9 mouse cellular contexts compared by ENCODE assay signal in genomic region chr5:107124531-107124930, GRCm38 (mm10).
DNase-seq lines count a peak whose midpoint lies in the region; ATAC-seq and TF ChIP-seq lines count a peak whose summit lies in the region.
"Had no signal": no experiment of that assay in that cellular context is flagged by ENCODE, and none has a peak within 500 bp of the region (broad histone marks: within the 10 kb centered on the region; RNA-seq: fewer than 3 reads in every experiment).

No protein-coding gene starts in this region.

- no peaks in the 10 kb centered on the region for H3K27me3 ChIP-seq in kidney, adult 2 months (replicated peaks; ENCODE audit: control insufficient read depth, insufficient read depth, low read length)
- no peaks in the 10 kb centered on the region for H3K27me3 ChIP-seq in limb, embryonic 13.5 days

- no peak overlapping the region for H3K4me2 ChIP-seq in limb, embryonic 13.5 days (replicated peaks)
- H3K4me2 ChIP-seq: forebrain, embryonic 13.5 days had no signal

- peak; percentile 55 for DNase-seq in kidney, adult 2 months
- no peak for DNase-seq in kidney, postnatal 25 days
- DNase-seq in 3T3-L1 (ENCODE audit: low read depth, low spot score) (peak; percentile 99), adipocyte (ENCODE audit: low spot score) (peak; percentile 84)
- DNase-seq in thymus, postnatal 0 days (ENCODE audit: low spot score) = no peak
- DNase-seq in urinary bladder, adult 18-20 months (ENCODE audit: low spot score in 2 of 2) = no peak
- DNase-seq: right cerebral cortex, postnatal 4 days had no signal

- no peaks in the 10 kb centered on the region for H3K9me3 ChIP-seq in limb, embryonic 13.5 days
- H3K9me3 ChIP-seq: forebrain, embryonic 13.5 days had no signal

- TF ChIP-seq CTCF in kidney, adult 2 months (conservative IDR thresholded peaks at IDR 0.05; ENCODE audit: insufficient read depth, insufficient read length, low read depth, low read length) = no peak

- 86% methylated on average over 7 of the region's 7 CpGs for WGBS in kidney, adult 2 months
- WGBS in limb, embryonic 13.5 days = 49% methylated on average over 7 of the region's 7 CpGs

- H3K4me3 ChIP-seq in kidney, adult 2 months (ENCODE audit: insufficient read depth, low read depth, low read length) = no peak overlapping the region
- H3K4me3 ChIP-seq in limb, embryonic 13.5 days = no peak overlapping the region
- H3K4me3 ChIP-seq: forebrain, embryonic 13.5 days had no signal

- TF ChIP-seq POLR2A in kidney, adult 2 months (IDR thresholded peaks at IDR 0.05; ENCODE audit: low read depth, low read length) = no peak

- H3K9ac ChIP-seq in limb, embryonic 13.5 days = no peak overlapping the region; the same call in 1 of the 2 replicates
- H3K9ac ChIP-seq: forebrain, embryonic 13.5 days had no signal

- no peak for ATAC-seq in limb, embryonic 13.5 days (ENCODE audit: low FRiP score, low read depth)
- ATAC-seq: forebrain, embryonic 13.5 days had no signal

- peaks cover 4% of the 10 kb centered on the region for H3K4me1 ChIP-seq in kidney, adult 2 months (ENCODE audit: control insufficient read depth, insufficient read depth, low read length)
- H3K4me1 ChIP-seq in limb, embryonic 13.5 days = peaks cover 71% of the 10 kb centered on the region
- H3K4me1 ChIP-seq: forebrain, embryonic 13.5 days had no signal

- H3K36me3 ChIP-seq in kidney, adult 2 months (ENCODE audit: control insufficient read depth, insufficient read depth, low read length) = no peaks in the 10 kb centered on the region
- peaks cover 10% of the 10 kb centered on the region for H3K36me3 ChIP-seq in limb, embryonic 13.5 days

- H3K27ac ChIP-seq in kidney, adult 2 months (ENCODE audit: insufficient read depth, low read depth, low read length) = no peak overlapping the region
- peak overlapping the region; percentile 48; the same call in 1 of the 2 replicates for H3K27ac ChIP-seq in limb, embryonic 13.5 days
- H3K27ac ChIP-seq: forebrain, embryonic 13.5 days had no signal

Comparison
In these comparisons a context has a peak if more than half of its experiments do, and no peak if none do; other contexts are left out.
1. DNase-seq: peak in kidney, adult 2 months (single experiment), 3T3-L1 (single experiment) and adipocyte (single experiment); none in kidney, postnatal 25 days (0 of 2), thymus, postnatal 0 days (single experiment) and urinary bladder, adult 18-20 months (0 of 2).